Mouse (Mus musculus): ENCODE results near the gene Ggt7. TPM values are rescaled to one million over a fixed set of nuclear protein-coding genes. Genes with fewer than 3 reads are reported as not detected.

Gene Ggt7
- polyA plus RNA-seq, 1 experiment from 2014 or later = 2.0 TPM

GRCm38 (mm10) chr2:155443446-155443845 lies 74.6 kb downstream of the Ggt7 start:
- WGBS = 77% methylated on average over 2 of the region's 2 CpGs
- no peak overlapping the region for H3K27ac ChIP-seq (ENCODE audit: poor library complexity, severe bottlenecking)

DNA sequence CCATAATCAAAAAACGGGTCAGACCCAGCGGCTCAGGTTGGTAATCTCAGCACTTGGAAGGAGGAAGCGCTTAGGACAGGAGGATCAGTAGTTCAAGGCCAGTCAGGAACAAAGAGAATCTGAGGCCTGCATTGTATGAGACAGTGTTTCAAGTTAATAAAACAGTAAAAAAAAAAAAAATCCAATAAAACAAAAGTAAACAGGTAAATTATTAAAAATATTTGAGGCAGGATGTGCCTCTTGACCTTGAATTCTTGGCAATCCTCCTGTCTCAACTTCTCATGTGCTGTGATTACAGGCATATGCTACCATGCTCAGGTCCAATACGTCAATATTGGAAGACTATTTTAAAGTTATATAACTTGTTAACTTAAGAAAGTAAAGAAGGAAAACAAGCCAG lies 75.1 kb downstream of the Ggt7 start:
- no peak for ATAC-seq (ENCODE audit: insufficient number of reproducible peaks, low FRiP score)
- H3K4me1 ChIP-seq (replicated peaks) = 0 out of 2 replicates have a peak, but pooled peaks cover 5% of the 10 kb centered on the region
- H3K9me3 ChIP-seq (replicated peaks) = no peaks in the 10 kb centered on the region
- WGBS = 88% methylated on average over 4 of the region's 4 CpGs
- 0 out of 2 replicates have a peak, but pooled peaks cover 7% of the 10 kb centered on the region for H3K36me3 ChIP-seq
- H3K4me3 ChIP-seq = no peak overlapping the region
- no peak overlapping the region for H3K27ac ChIP-seq (ENCODE audit: poor library complexity, severe bottlenecking)
- no peaks in the 10 kb centered on the region for H3K27me3 ChIP-seq (replicated peaks)
- no peak overlapping the region for H3K4me2 ChIP-seq
- H3K9ac ChIP-seq = no peak overlapping the region

More at GRCm38 (mm10) chr2:155443446-155443845, 74.6 kb downstream of the Ggt7 start:
- Histone ChIP-seq H3K4me1 (replicated peaks) (0 out of 2 replicates have a peak, but pooled peaks cover 5% of the 10 kb centered on the region), H3K9me3 (replicated peaks) (no peaks in the 10 kb centered on the region), H3K4me3 (no peak overlapping the region), H3K36me3 (0 out of 2 replicates have a peak, but pooled peaks cover 7% of the 10 kb centered on the region), H3K4me2 (no peak overlapping the region), H3K9ac (no peak overlapping the region), H3K27me3 (replicated peaks) (no peaks in the 10 kb centered on the region)
- ATAC-seq (ENCODE audit: insufficient number of reproducible peaks, low FRiP score) = no peak

Other genes starting within 250 kb of the Ggt7 start
- gene Map1lc3a, start 241.9 kb downstream of the Ggt7 start, polyA plus RNA-seq (2016; fragmentation: Nextera tagmentation; extraction: Ambion mirVana) = 228 and 252 TPM in 2 replicates
- 56.1 and 56.2 TPM in 2 replicates for gene Pigu, start 160.8 kb downstream of the Ggt7 start, polyA plus RNA-seq (2016; fragmentation: Nextera tagmentation; extraction: Ambion mirVana)
- gene Trp53inp2, start 137.2 kb downstream of the Ggt7 start, polyA plus RNA-seq (2016; fragmentation: Nextera tagmentation; extraction: Ambion mirVana) = 137 and 138 TPM in 2 replicates
- 19.2 and 21.7 TPM in 2 replicates for gene Ncoa6, start 44.3 kb downstream of the Ggt7 start, polyA plus RNA-seq (2016; fragmentation: Nextera tagmentation; extraction: Ambion mirVana)
- 13.0 and 14.4 TPM in 2 replicates for gene Acss2, start 289 bp downstream of the Ggt7 start, polyA plus RNA-seq (2016; fragmentation: Nextera tagmentation; extraction: Ambion mirVana)
- gene Gss, start 74.6 kb upstream of the Ggt7 start, polyA plus RNA-seq (2016; fragmentation: Nextera tagmentation; extraction: Ambion mirVana) = 20.2 and 21.3 TPM in 2 replicates
- 22.1 and 24.4 TPM in 2 replicates for gene Myh7b, start 93.0 kb upstream of the Ggt7 start, polyA plus RNA-seq (2016; fragmentation: Nextera tagmentation; extraction: Ambion mirVana)
- gene Trpc4ap, start 174.1 kb upstream of the Ggt7 start, polyA plus RNA-seq (2016; fragmentation: Nextera tagmentation; extraction: Ambion mirVana) = 115 and 117 TPM in 2 replicates
- 26.4 and 26.7 TPM in 2 replicates for gene Edem2, start 211.2 kb upstream of the Ggt7 start, polyA plus RNA-seq (2016; fragmentation: Nextera tagmentation; extraction: Ambion mirVana)
- gene Gm17581, start 217.6 kb upstream of the Ggt7 start, polyA plus RNA-seq (2016; fragmentation: Nextera tagmentation; extraction: Ambion mirVana) = not detected in 2 replicates
- gene Procr, start 232.9 kb upstream of the Ggt7 start, polyA plus RNA-seq (2016; fragmentation: Nextera tagmentation; extraction: Ambion mirVana) = 7.2 and 9.1 TPM in 2 replicates

Measured in heart, embryonic 12.5 days (tissue).